Mouse (Mus musculus) kidney, embryonic 14.5 days (tissue): Measurements from ENCODE around the gene Nudt1. TPM values are rescaled to one million over a fixed set of nuclear protein-coding genes. Genes with fewer than 3 reads are reported as not detected.

Source experiments
- ATAC-seq: fragments of 200-750 bp; cut with Nextera tagmentation; 2 replicates; pipeline ENCODE4 v1.8.0; 2017; ENCODE audit warnings: moderate number of reproducible peaks, mild to moderate bottlenecking, moderate TSS enrichment, moderate library complexity; ENCODE audit not compliant: low FRiP score, low TSS enrichment
- H3K27ac ChIP-seq: fragments of 300-500 bp; sonication (generic); 2 replicates; pipeline ENCODE4 v1.5.1; 2014; ENCODE audit warnings: low read depth, mild to moderate bottlenecking, low read length, moderate library complexity, mixed read lengths
- H3K27me3 ChIP-seq: fragments of 300-500 bp; sonication (generic); 2 replicates; pipeline ENCODE4 v1.6.1; 2014; ENCODE audit warnings: mild to moderate bottlenecking, low read length; ENCODE audit not compliant: control insufficient read depth, insufficient read depth
- H3K36me3 ChIP-seq: fragments of 300-500 bp; sonication (generic); 2 replicates; pipeline ENCODE4 v1.6.1; 2014; ENCODE audit warnings: low read length, mixed read lengths; ENCODE audit not compliant: control insufficient read depth, insufficient read depth
- H3K4me1 ChIP-seq: fragments of 300-500 bp; sonication (generic); 2 replicates; pipeline ENCODE4 v1.6.1; 2014; ENCODE audit warnings: low read length, mixed read lengths; ENCODE audit not compliant: control insufficient read depth, insufficient read depth
- H3K4me2 ChIP-seq: fragments of 300-500 bp; sonication (generic); replicated peaks from 2 replicates; pipeline ENCODE4 v1.6.1; 2014; ENCODE audit warnings: low read depth, mild to moderate bottlenecking, low read length
- H3K4me3 ChIP-seq: fragments of 300-500 bp; sonication (generic); 2 replicates; pipeline ENCODE4 v1.5.1; 2014; ENCODE audit warnings: mild to moderate bottlenecking, low read length
- H3K9ac ChIP-seq: fragments of 300-500 bp; sonication (generic); 2 replicates; pipeline ENCODE4 v1.6.1; 2014; ENCODE audit warnings: low read depth, mild to moderate bottlenecking, low read length, moderate library complexity
- H3K9me3 ChIP-seq: fragments of 300-500 bp; sonication (generic); 2 replicates; pipeline ENCODE4 v1.6.1; 2016; ENCODE audit warnings: low read length; ENCODE audit not compliant: control insufficient read depth
- WGBS: fragments of 180-500 bp; shearing (Covaris S2); extraction: QIAGEN DNeasy Blood & Tissue Kit; methylation state at CpG from one replicate; pipeline ENCODE4 v1.1.7; 2014; 5-methylcytosine and 5-hydroxymethylcytosine counted together
- polyA plus RNA-seq: library from polyadenylated mRNA; unstranded; fragments of >200 nt; fragmentation: Nextera tagmentation; extraction: Ambion mirVana; gene quantifications from 2 replicates; pipeline ENCODE4 v1.2.1, GENCODE M21; 2014

Gene Nudt1
- polyA plus RNA-seq, 1 experiment from 2014 or later = 53.7 TPM

DNA sequence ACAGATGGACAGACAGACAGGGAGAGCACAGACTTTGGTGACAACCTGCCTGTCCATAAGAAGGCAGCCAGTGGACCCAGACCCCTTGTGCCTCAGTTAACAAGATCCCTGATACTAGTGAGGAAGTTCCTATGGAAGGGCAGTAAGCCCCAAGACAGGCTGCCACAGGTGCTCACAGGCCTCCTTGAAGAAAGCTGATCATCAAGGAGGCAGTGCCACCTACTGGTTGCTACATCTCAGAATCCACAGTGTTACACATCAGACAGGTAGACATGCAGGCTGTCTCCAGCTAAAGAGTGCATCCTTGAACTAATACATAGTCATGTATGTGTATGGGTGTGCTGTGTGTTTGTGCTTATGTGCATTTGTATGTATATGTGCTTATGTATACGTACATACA, 29.3 kb upstream of the Nudt1 start:
- H3K9me3 ChIP-seq = no peaks in the 10 kb centered on the region
- no peak overlapping the region for H3K9ac ChIP-seq
- H3K27me3 ChIP-seq = no peaks in the 10 kb centered on the region
- H3K36me3 ChIP-seq = peaks cover 42% of the 10 kb centered on the region
- ATAC-seq = peak; percentile 46; the same call in 1 of the 2 replicates
- no peak overlapping the region for H3K4me2 ChIP-seq
- H3K4me3 ChIP-seq = no peak overlapping the region
- 89% methylated on average over 1 of the region's 1 CpGs for WGBS
- H3K27ac ChIP-seq = no peak overlapping the region
- H3K4me1 ChIP-seq = no peaks in the 10 kb centered on the region

DNA sequence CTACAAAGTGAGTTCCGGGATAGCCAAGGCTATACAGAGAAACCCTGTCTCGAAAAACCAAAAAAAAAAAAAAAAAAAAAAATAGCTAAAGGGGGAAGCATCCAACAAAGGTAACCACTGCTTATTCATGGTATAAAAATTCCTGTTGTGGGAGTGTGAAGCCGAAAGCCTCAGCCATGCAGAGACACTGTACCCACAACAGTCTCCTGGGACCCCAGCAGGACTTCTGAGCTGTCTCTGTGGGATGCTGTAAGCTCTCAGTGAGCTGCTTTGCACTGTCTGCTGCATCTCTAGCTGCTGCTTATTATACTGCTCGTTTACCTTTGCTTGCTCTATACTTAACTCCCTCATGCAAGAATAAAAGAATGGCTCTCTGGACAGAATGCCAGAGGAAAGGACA, 23.2 kb upstream of the Nudt1 start:
- no peak overlapping the region for H3K4me2 ChIP-seq
- ATAC-seq = no peak
- no peaks in the 10 kb centered on the region for H3K27me3 ChIP-seq
- H3K9ac ChIP-seq = no peak overlapping the region
- H3K36me3 ChIP-seq = peaks cover 66% of the 10 kb centered on the region
- no peaks in the 10 kb centered on the region for H3K4me1 ChIP-seq
- no peaks in the 10 kb centered on the region for H3K9me3 ChIP-seq
- H3K27ac ChIP-seq = no peak overlapping the region
- 95% methylated on average over 4 of the region's 4 CpGs for WGBS
- no peak overlapping the region for H3K4me3 ChIP-seq

DNA sequence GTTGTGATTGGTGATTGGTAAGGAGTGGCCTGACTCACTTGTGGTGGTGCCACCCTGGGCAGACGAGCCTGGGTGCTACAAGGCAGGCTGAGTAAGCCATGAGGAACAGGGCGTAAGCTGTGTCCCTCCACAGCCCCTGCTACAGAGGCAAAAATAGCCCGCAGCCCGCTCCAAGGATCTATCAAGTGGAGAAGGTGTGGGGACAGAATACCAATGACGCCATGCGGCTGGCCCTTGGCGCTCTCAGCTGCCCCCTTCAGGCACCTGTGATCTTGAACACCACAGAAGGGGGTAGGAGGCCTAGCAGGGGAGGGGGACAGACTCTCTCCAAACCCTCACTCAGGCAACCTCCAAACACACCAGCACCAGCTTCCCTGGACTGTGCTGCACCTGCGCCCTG, 15.4 kb upstream of the Nudt1 start:
- Histone ChIP-seq H3K36me3 (peaks cover 80% of the 10 kb centered on the region), H3K4me2 (no peak overlapping the region), H3K9ac (no peak overlapping the region), H3K27me3 (no peaks in the 10 kb centered on the region), H3K4me3 (no peak overlapping the region), H3K4me1 (no peaks in the 10 kb centered on the region), H3K9me3 (no peaks in the 10 kb centered on the region), H3K27ac (no peak overlapping the region)
- no peak for ATAC-seq
- 88% methylated on average over 8 of the region's 8 CpGs for WGBS

DNA sequence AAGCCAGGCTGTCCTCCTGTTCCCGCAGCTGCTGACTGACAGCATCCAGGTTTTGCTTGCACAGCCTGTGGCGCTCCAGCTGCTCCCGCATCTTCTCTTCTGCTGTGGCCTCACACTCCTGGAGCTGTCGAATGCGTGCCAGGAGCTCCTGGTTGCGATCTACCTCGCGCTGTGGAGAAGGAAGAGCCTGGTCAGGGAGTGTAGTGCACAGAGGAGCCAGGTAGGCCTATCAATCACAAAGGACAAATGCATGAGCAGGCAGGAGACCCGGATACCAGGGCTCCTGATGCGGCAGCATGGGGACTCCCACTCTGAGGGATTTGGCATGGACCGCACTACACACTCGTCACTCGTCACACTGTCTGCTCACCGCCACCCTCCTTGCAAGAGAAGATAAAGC, 13.9 kb upstream of the Nudt1 start:
- no peak overlapping the region for H3K4me3 ChIP-seq
- H3K9ac ChIP-seq = no peak overlapping the region
- no peak overlapping the region for H3K27ac ChIP-seq
- H3K4me1 ChIP-seq = no peaks in the 10 kb centered on the region
- H3K4me2 ChIP-seq = no peak overlapping the region
- H3K36me3 ChIP-seq = peaks cover 80% of the 10 kb centered on the region
- no peaks in the 10 kb centered on the region for H3K27me3 ChIP-seq
- WGBS = 95% methylated on average over 14 of the region's 14 CpGs
- no peak for ATAC-seq
- no peaks in the 10 kb centered on the region for H3K9me3 ChIP-seq

DNA sequence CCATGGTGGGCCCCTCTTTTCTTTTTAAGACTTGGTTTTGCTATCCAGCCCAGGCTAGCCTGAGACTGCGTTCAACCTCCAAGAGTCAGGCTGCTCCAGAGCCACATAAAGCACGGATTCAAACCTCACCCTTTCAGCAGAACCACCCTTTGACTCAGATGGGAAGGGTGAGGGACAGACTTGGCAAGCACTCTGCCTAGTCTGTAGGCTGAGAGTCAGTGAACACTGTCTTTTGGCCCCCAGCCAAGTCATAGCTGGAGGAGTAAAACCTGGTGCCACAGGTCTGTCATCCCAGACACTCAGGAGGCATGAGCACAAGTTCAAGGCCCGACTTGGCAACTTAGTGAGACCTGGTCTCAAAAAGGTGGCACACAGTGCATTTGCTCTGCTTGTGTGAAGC, 4.7 kb upstream of the Nudt1 start:
- Histone ChIP-seq H3K4me1 (peaks cover 4% of the 10 kb centered on the region; the same call in 1 of the 2 replicates), H3K27me3 (no peaks in the 10 kb centered on the region), H3K9ac (no peak overlapping the region), H3K36me3 (peaks cover 29% of the 10 kb centered on the region), H3K4me2 (no peak overlapping the region), H3K27ac (no peak overlapping the region), H3K4me3 (no peak overlapping the region), H3K9me3 (no peaks in the 10 kb centered on the region)
- no peak for ATAC-seq
- 81% methylated on average over 3 of the region's 3 CpGs for WGBS

DNA sequence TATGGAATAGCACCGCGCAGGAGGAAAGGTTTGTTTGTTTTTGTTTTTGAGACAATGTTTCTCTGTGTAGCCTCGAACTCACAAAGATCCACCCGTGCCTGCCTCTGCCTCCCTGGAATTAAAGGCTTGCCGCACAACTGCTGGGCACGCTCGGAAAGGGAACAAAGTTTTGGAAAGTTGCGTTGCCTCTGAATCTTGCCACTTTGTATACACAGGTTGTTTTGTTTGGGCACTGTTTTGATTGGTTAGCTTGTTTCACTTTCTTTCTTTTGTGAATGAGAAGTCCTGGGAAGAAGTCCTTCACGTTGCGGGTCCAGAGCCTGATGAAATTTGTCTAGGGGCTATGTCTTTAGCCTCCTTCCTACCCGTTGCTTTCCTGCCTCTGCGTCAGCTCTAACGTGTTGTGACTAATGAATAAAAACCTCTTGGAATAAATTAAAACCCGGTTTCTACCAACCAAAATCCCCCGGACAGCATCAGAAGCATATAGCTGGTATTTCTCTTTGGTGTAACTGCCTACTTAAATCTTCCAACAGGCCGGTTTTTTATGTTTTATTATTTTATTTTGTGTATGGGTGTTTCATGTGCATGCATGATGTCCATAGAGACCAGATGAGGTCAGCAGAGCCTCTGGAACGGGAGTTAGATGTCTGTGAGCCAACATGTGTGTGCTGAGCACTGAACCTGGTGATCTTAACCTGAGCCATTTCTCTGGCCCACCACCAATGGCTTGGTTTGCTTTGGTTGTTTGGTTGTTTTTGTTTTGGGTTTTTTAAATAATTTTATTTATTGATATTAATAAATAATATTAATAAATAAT, 510 bp downstream of the Nudt1 start:
- H3K4me2 ChIP-seq = peak overlapping the region; percentile 70
- H3K4me1 ChIP-seq = peaks cover 4% of the 10 kb centered on the region; the same call in 1 of the 2 replicates
- ATAC-seq = no peak; the same call in 1 of the 2 replicates
- H3K4me3 ChIP-seq = peak overlapping the region; percentile 95
- H3K9ac ChIP-seq = peak overlapping the region; percentile 98
- no peaks in the 10 kb centered on the region for H3K9me3 ChIP-seq
- no peaks in the 10 kb centered on the region for H3K27me3 ChIP-seq
- H3K27ac ChIP-seq = peak overlapping the region; percentile 69
- no peaks in the 10 kb centered on the region; the same call in 1 of the 2 replicates for H3K36me3 ChIP-seq
- 2% methylated on average over 17 of the region's 17 CpGs for WGBS

DNA sequence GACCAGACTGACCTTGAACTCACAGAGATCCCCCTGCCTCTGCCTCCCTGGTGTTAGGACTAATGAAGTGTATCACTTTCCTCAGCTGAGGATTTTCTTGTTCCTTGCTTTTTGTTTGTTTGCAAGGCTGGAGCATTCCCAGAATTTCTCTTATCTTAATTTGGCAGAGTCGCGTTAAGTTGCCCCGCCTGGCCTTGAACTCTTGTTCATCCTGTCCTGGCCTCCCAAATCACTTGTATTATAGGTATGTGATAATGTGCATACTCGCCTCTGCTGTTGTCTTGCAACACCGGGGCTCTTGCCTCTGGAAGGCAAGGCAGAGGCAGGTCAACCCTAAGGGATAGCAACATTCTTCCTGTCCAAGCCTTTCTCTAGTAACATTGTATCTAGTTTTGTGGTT, 2.6 kb downstream of the Nudt1 start:
- no peak overlapping the region for H3K4me3 ChIP-seq
- H3K4me2 ChIP-seq = no peak overlapping the region
- H3K9ac ChIP-seq = no peak overlapping the region
- H3K9me3 ChIP-seq = no peaks in the 10 kb centered on the region
- no peak for ATAC-seq
- H3K27ac ChIP-seq = no peak overlapping the region
- WGBS = 91% methylated on average over 5 of the region's 5 CpGs
- H3K36me3 ChIP-seq = peaks cover 12% of the 10 kb centered on the region
- H3K27me3 ChIP-seq = no peaks in the 10 kb centered on the region
- peaks cover 4% of the 10 kb centered on the region; the same call in 1 of the 2 replicates for H3K4me1 ChIP-seq

DNA sequence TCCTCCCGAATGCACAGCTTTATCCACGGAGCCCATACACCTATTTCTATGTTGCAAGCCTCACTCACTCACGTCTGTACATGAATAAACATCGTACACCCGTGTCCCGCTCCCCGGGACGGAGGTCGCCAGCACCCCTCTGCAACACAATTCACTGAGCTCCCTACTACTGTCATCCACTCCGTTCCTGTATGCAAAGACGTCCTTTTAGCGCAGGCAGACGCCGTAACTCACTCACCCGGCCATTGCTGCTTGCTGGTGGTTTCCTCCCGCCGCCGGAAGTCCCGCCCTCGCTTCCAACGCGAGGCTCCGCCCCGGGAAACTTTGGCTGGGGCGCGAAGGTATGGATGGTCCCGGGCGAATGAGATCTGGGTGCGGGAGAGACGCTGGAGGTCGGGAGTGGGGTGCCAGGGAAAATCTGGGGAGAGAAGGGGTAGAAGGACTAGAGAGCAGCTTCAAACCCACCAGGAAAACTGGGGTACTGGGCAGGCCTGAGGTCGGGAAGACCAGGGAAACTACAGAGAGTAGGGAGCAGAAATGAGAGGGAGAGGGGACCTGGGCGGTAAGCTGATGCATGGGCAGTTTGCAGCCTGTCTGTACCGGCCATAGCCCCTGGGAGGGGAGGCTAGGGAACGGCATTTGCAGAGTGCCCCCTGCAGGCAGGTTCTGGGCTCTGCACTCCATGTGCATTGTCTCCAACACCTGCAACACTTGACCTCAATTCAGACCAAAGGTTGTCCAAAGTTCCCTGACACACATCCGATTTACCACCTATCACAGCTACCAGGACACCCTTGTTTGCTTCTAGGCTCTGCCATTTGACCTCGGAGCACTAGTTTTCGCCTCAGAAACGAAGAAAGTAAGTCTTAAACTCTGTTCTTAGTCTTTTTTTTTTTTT, 10.4 kb downstream of the Nudt1 start, which contains the start of gene Mrm2:
Gene Mrm2, minus strand, starts transcription at position 284 of the 898 bp plus-strand sequence.
- Histone ChIP-seq H3K36me3 (peaks cover 14% of the 10 kb centered on the region), H3K4me3 (peak within 1 kb of the TSS; percentile 75), H3K4me2 (peak within 1 kb of the TSS; percentile 87), H3K9me3 (no peaks in the 10 kb centered on the region), H3K27me3 (no peaks in the 10 kb centered on the region), H3K27ac (peak within 1 kb of the TSS; percentile 92), H3K9ac (peak within 1 kb of the TSS; percentile 85), H3K4me1 (peaks cover 6% of the 10 kb centered on the region; the same call in 1 of the 2 replicates)
- 1% methylated on average over 39 of the region's 39 CpGs for WGBS
- peak; percentile 91 for ATAC-seq
